8 mouse cellular contexts compared by ENCODE assay signal in genomic region chr10:108088883-108089282, GRCm38 (mm10).
DNase-seq lines count a peak whose midpoint lies in the region; ATAC-seq lines count a peak whose summit lies in the region.

No protein-coding gene starts in this region.

- no peaks in the 10 kb centered on the region for H3K4me1 ChIP-seq in embryonic facial prominence, embryonic 12.5 days
- peaks cover 7% of the 10 kb centered on the region for H3K4me1 ChIP-seq in embryonic facial prominence, embryonic 10.5 days
- peaks cover 13% of the 10 kb centered on the region for H3K4me1 ChIP-seq in lung, embryonic 16.5 days (replicated peaks; ENCODE audit: control insufficient read depth, insufficient read depth, low read length)

- DNase-seq in embryonic facial prominence, embryonic 10.5 days (ENCODE audit: low spot score), result no peak
- DNase-seq in lung, postnatal 4 days, result no peak
- DNase-seq in left cerebral cortex, postnatal 10 days (ENCODE audit: extremely low spot score in 1 of 2, low spot score in 2 of 2), result peak; percentile 30 to 55
- peak; percentile 7 for DNase-seq in splenic B cell, adult 2 months (ENCODE audit: low read depth, low spot score)
- DNase-seq in kidney, postnatal 36 days, result no peak
- DNase-seq in embryo, embryonic 9.5 days (ENCODE audit: extremely low spot score), result no peak

- no peak overlapping the region for H3K9ac ChIP-seq in embryonic facial prominence, embryonic 12.5 days
- peak overlapping the region; percentile 49; the same call in 1 of the 2 replicates for H3K9ac ChIP-seq in lung, embryonic 16.5 days (ENCODE audit: low read length)

- no peak overlapping the region for H3K4me3 ChIP-seq in embryonic facial prominence, embryonic 12.5 days
- H3K4me3 ChIP-seq in embryonic facial prominence, embryonic 10.5 days, result no peak overlapping the region
- peak overlapping the region; percentile 18; the same call in 1 of the 2 replicates for H3K4me3 ChIP-seq in lung, embryonic 16.5 days (ENCODE audit: low read length)

- intact Hi-C loops in left cerebral cortex, postnatal 10 days (cut with DNase I), result loop anchor here (2.0 kb wide), 1 partner anchor 74 kb away; the partner anchor contains the start of gene Ppp1r12a

- H3K36me3 ChIP-seq in embryonic facial prominence, embryonic 12.5 days, result no peaks in the 10 kb centered on the region
- H3K36me3 ChIP-seq in embryonic facial prominence, embryonic 10.5 days (replicated peaks), result no peaks in the 10 kb centered on the region
- H3K36me3 ChIP-seq in lung, embryonic 16.5 days (ENCODE audit: control insufficient read depth, insufficient read depth, low read length), result no peaks in the 10 kb centered on the region
- no peaks in the 10 kb centered on the region for H3K36me3 ChIP-seq in splenic B cell, adult 2 months (ENCODE audit: control insufficient read depth, insufficient read depth, low read length, poor library complexity, severe bottlenecking)

- no peaks in the 10 kb centered on the region for H3K9me3 ChIP-seq in embryonic facial prominence, embryonic 12.5 days
- H3K9me3 ChIP-seq in embryonic facial prominence, embryonic 10.5 days, result no peaks in the 10 kb centered on the region
- H3K9me3 ChIP-seq in lung, embryonic 16.5 days (ENCODE audit: control insufficient read depth, low read length), result no peaks in the 10 kb centered on the region

- no peak overlapping the region for H3K4me2 ChIP-seq in embryonic facial prominence, embryonic 12.5 days (replicated peaks)
- peak overlapping the region; percentile 46 for H3K4me2 ChIP-seq in lung, embryonic 16.5 days (ENCODE audit: low read depth, low read length)

- WGBS in embryonic facial prominence, embryonic 12.5 days, result 46% methylated on average over 8 of the region's 8 CpGs
- 62% methylated on average over 8 of the region's 8 CpGs for WGBS in embryonic facial prominence, embryonic 10.5 days
- 20% methylated on average over 8 of the region's 8 CpGs for WGBS in lung, embryonic 16.5 days

- ATAC-seq in embryonic facial prominence, embryonic 12.5 days (ENCODE audit: insufficient number of reproducible peaks, insufficient read depth, low FRiP score, low TSS enrichment), result peak; percentile 52; the same call in 1 of the 2 replicates
- peak; percentile 74 for ATAC-seq in lung, embryonic 16.5 days (ENCODE audit: low read depth)

- no peaks in the 10 kb centered on the region for H3K27me3 ChIP-seq in embryonic facial prominence, embryonic 12.5 days
- no peaks in the 10 kb centered on the region for H3K27me3 ChIP-seq in embryonic facial prominence, embryonic 10.5 days (replicated peaks; ENCODE audit: low read depth, poor library complexity, severe bottlenecking)
- no peaks in the 10 kb centered on the region for H3K27me3 ChIP-seq in lung, embryonic 16.5 days (ENCODE audit: control insufficient read depth, insufficient read depth, low read depth, low read length)
- no peaks in the 10 kb centered on the region for H3K27me3 ChIP-seq in splenic B cell, adult 2 months (ENCODE audit: control insufficient read depth, insufficient read depth, low read length, poor library complexity, severe bottlenecking)

- no peak overlapping the region for H3K27ac ChIP-seq in embryonic facial prominence, embryonic 12.5 days
- H3K27ac ChIP-seq in embryonic facial prominence, embryonic 10.5 days (replicated peaks), result no peak overlapping the region
- peak overlapping the region; percentile 81 for H3K27ac ChIP-seq in lung, embryonic 16.5 days (ENCODE audit: low read length)

Comparison
In these comparisons a context has a peak if more than half of its experiments do, and no peak if none do; other contexts are left out.
1. DNase-seq: peak in left cerebral cortex, postnatal 10 days (2 of 2) and splenic B cell, adult 2 months (single experiment); none in embryonic facial prominence, embryonic 10.5 days (single experiment), lung, postnatal 4 days (0 of 2), kidney, postnatal 36 days (0 of 2) and embryo, embryonic 9.5 days (single experiment).